Mouse (Mus musculus) brain, embryonic 14.5 days (tissue): Measurements from ENCODE around the gene Pank1.

Experiments used
- CTCF ChIP-seq: fragments of 200-500 bp; IDR thresholded peaks from 2 replicates; pipeline ENCODE4 v1.5.1; 2012; ENCODE audit warnings: inconsistent platforms, mild to moderate bottlenecking, moderate library complexity, borderline replicate concordance; ENCODE audit not compliant: insufficient read depth, insufficient read length; ENCODE audit errors: extremely low read depth
- POLR2A ChIP-seq: fragments of 200-500 bp; IDR thresholded peaks from 2 replicates; pipeline ENCODE4 v1.6.1; 2012; ENCODE audit warnings: mild to moderate bottlenecking, inconsistent platforms, borderline replicate concordance; ENCODE audit not compliant: poor library complexity, insufficient read depth, insufficient read length, severe bottlenecking; ENCODE audit errors: extremely low read depth

DNA sequence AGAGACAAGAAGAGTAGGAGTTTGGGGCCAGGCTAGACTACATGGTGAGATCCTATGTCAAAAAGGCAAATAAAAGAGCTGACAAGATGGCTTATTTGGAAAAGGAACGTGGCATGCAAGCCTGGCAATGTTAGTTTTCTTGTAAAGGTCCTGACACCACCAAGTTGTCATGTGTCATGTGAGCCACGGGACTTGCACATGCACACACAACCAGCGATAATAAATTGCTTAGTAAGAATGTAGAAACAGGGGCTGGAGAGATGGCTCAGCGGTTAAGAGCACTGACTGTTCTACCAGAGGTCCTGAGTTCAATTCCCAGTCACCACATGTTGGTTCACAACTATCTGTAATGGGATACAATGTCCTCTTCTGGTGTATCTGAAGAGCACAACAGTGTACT, 7.1 kb upstream of the Pank1 start:
- TF ChIP-seq CTCF = no peak
- TF ChIP-seq POLR2A = no peak
